Mouse (Mus musculus) stomach, embryonic 16.5 days (tissue): Measurements from ENCODE around the gene 4930558K02Rik. TPM values are rescaled to one million over a fixed set of nuclear protein-coding genes. Genes with fewer than 3 reads are reported as not detected.
A peak's percentile ranks its signal among the peaks of the same experiment; 100 is the strongest.

Experiments used
- ATAC-seq: fragments of 200-750 bp; cut with Nextera tagmentation; 2 replicates; pipeline ENCODE4 v1.8.0; 2017; ENCODE audit warnings: moderate number of reproducible peaks, moderate TSS enrichment; ENCODE audit not compliant: insufficient read depth, low FRiP score
- H3K27ac ChIP-seq: fragments of 300-500 bp; sonication (generic); 2 replicates; pipeline ENCODE4 v1.5.1; 2014; ENCODE audit warnings: low read length
- H3K27me3 ChIP-seq: fragments of 300-500 bp; sonication (generic); 2 replicates; pipeline ENCODE4 v1.6.1; 2014; ENCODE audit warnings: low read length, control low read depth, mixed read lengths; ENCODE audit not compliant: control insufficient read depth, insufficient read depth
- H3K36me3 ChIP-seq: fragments of 300-500 bp; sonication (generic); 2 replicates; pipeline ENCODE4 v1.6.1; 2014; ENCODE audit warnings: low read length; ENCODE audit not compliant: control insufficient read depth, insufficient read depth
- H3K4me1 ChIP-seq: fragments of 300-500 bp; sonication (generic); 2 replicates; pipeline ENCODE4 v1.6.1; 2014; ENCODE audit warnings: low read length, control low read depth, mixed read lengths; ENCODE audit not compliant: control insufficient read depth, insufficient read depth
- H3K4me2 ChIP-seq: fragments of 300-500 bp; sonication (generic); 2 replicates; pipeline ENCODE4 v1.6.1; 2014; ENCODE audit warnings: low read depth, low read length, mixed read lengths
- H3K4me3 ChIP-seq: fragments of 300-500 bp; sonication (generic); replicated peaks from 2 replicates; pipeline ENCODE4 v1.5.1; 2014; ENCODE audit warnings: mild to moderate bottlenecking, low read length
- H3K9ac ChIP-seq: fragments of 300-500 bp; sonication (generic); 2 replicates; pipeline ENCODE4 v1.6.1; 2014; ENCODE audit warnings: low read length
- H3K9me3 ChIP-seq: fragments of 300-500 bp; sonication (generic); replicated peaks from 2 replicates; pipeline ENCODE4 v1.6.1; 2016; ENCODE audit warnings: low read length, control low read depth; ENCODE audit not compliant: control insufficient read depth
- WGBS: fragments of 180-500 bp; shearing (Covaris S2); extraction: QIAGEN DNeasy Blood & Tissue Kit; methylation state at CpG from one replicate; pipeline ENCODE4 v1.1.7; 2014; 5-methylcytosine and 5-hydroxymethylcytosine counted together
- polyA plus RNA-seq: library from polyadenylated mRNA; unstranded; fragments of >200 nt; fragmentation: Nextera tagmentation; extraction: Ambion mirVana; gene quantifications from 2 replicates; pipeline ENCODE4 v1.2.1, GENCODE M21; 2015

4930558K02Rik gene
- polyA plus RNA-seq, 1 experiment from 2014 or later = not detected

- Histone ChIP-seq H3K4me1 (peaks cover 6% of the 10 kb centered on the region; the same call in 1 of the 2 replicates), H3K27me3 (no peaks in the 10 kb centered on the region), H3K36me3 (no peaks in the 10 kb centered on the region), H3K9ac (no peak overlapping the region), H3K27ac (no peak overlapping the region), H3K4me2 (no peak overlapping the region), H3K4me3 (no peak overlapping the region), H3K9me3 (no peaks in the 10 kb centered on the region)
- ATAC-seq = no peak
- WGBS = 74% methylated on average over 9 of the region's 9 CpGs
Observed at GRCm38 (mm10) chr1:161980626-161981298, 1.3 kb upstream of the 4930558K02Rik start.

DNA sequence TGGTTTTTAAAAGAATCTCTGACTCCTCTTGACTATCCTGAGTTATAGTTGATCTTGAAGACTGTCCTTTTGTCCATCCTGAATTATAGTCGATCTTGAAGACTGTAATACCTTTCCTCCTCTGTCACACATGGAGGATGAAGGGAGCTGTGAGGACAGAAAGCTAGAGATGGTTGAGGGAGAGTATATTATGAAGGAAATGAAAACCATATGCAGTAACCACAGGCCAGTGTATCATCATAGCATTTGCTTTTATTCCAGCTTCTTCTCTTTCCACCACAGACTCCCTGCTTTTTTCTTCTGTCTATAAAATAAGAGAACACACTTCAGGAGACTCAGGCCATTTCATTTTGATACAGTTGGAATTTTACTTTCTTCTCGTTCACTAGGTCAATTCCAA lies 610 bp upstream of the 4930558K02Rik start:
- no peak overlapping the region for H3K4me2 ChIP-seq
- no peak overlapping the region for H3K4me3 ChIP-seq
- H3K36me3 ChIP-seq = no peaks in the 10 kb centered on the region
- no peaks in the 10 kb centered on the region for H3K27me3 ChIP-seq
- 82% methylated on average over 2 of the region's 2 CpGs for WGBS
- no peaks in the 10 kb centered on the region for H3K9me3 ChIP-seq
- no peak overlapping the region for H3K27ac ChIP-seq
- ATAC-seq = no peak
- H3K4me1 ChIP-seq = peaks cover 7% of the 10 kb centered on the region; the same call in 1 of the 2 replicates
- H3K9ac ChIP-seq = no peak overlapping the region

GRCm38 (mm10) chr1:161978173-161978700 lies 1.2 kb downstream of the 4930558K02Rik start:
- peaks cover 15% of the 10 kb centered on the region; the same call in 1 of the 2 replicates for H3K4me1 ChIP-seq
- H3K4me2 ChIP-seq = no peak overlapping the region
- H3K4me3 ChIP-seq = no peak overlapping the region
- H3K27me3 ChIP-seq = no peaks in the 10 kb centered on the region
- no peaks in the 10 kb centered on the region for H3K36me3 ChIP-seq
- 87% methylated on average over 5 of the region's 5 CpGs for WGBS
- no peak for ATAC-seq
- H3K9ac ChIP-seq = no peak overlapping the region
- no peaks in the 10 kb centered on the region for H3K9me3 ChIP-seq
- no peak overlapping the region for H3K27ac ChIP-seq

GRCm38 (mm10) chr1:161977331-161977730 lies 2.1 kb downstream of the 4930558K02Rik start:
- 73% methylated on average over 4 of the region's 4 CpGs for WGBS
- Histone ChIP-seq H3K36me3 (no peaks in the 10 kb centered on the region), H3K4me1 (peaks cover 15% of the 10 kb centered on the region; the same call in 1 of the 2 replicates), H3K4me2 (no peak overlapping the region), H3K4me3 (no peak overlapping the region), H3K27ac (no peak overlapping the region), H3K9me3 (no peaks in the 10 kb centered on the region), H3K27me3 (no peaks in the 10 kb centered on the region), H3K9ac (peak overlapping the region; percentile 16; the same call in 1 of the 2 replicates)
- no peak for ATAC-seq

DNA sequence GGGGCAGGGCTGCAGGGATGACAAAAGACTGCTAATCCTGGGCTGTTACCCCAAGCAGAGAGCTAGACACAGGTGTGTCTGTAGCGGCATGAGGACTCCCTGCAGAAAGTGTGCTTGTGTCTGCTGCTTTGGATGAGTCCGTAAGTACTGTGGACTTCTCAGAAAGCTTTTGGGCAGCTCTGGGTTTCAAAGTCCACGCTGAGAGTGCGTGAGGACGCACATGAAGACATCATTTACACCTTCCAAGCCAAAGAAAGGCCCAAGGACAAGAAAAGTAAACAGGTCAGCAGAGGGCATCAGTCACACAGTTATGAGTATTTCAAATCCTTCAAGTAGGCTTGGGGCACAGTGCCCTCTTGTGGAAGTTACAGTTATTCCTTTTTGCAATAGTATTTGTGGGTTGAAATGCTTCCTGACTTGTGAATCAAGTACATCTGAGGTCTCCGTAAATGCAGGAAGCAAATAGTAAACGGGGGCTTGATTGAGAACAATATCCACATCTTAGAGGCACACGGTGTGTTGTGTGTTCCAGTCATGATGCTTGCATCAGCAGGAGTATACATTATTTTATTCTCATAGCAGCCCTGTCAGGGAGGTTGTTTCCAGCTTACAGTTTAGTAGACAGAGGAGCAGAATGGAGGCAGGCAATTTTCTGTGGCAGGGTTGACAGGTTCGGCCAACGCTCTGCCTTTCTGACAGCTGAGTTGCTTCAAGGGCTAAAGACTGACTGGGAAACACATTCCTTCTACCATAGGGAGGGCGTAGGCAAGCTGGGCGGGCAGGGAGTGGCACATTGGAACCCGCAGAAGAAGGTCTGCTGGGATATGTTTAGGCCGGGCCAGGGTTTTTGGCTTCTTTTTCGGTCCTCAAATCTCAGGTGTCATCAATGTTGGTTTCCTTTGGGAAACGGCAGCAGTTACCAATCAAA lies 2.9 kb downstream of the 4930558K02Rik start:
- Histone ChIP-seq H3K36me3 (no peaks in the 10 kb centered on the region), H3K27me3 (no peaks in the 10 kb centered on the region), H3K4me2 (no peak overlapping the region; the same call in 1 of the 2 replicates), H3K4me1 (peaks cover 15% of the 10 kb centered on the region; the same call in 1 of the 2 replicates), H3K4me3 (no peak overlapping the region), H3K27ac (peak overlapping the region; percentile 28; the same call in 1 of the 2 replicates), H3K9me3 (no peaks in the 10 kb centered on the region), H3K9ac (no peak overlapping the region)
- WGBS = 36% methylated on average over 16 of the region's 16 CpGs
- ATAC-seq = peak; percentile 51

DNA sequence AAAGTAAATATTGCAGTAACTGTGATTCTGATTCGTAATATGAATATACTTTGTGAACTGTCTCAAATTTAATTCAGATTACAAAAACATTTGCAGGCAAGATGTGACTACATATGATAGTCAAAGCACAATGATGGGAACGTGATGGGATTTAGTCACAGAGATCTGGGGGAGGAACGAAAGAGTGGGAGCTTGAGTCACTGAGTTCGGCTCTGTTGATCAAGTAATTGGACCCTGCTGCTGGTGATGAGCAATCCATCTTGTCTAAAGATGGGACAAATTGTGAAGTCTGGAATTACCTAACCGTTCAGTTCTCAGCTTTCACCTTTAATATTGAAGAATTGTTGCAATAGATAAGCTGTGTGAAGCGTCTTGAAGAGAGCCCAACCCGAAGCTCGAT lies 7.2 kb downstream of the 4930558K02Rik start:
- Histone ChIP-seq H3K4me2 (no peak overlapping the region), H3K4me3 (no peak overlapping the region), H3K27me3 (no peaks in the 10 kb centered on the region), H3K9ac (no peak overlapping the region), H3K27ac (no peak overlapping the region), H3K4me1 (peaks cover 25% of the 10 kb centered on the region; the same call in 1 of the 2 replicates), H3K36me3 (no peaks in the 10 kb centered on the region), H3K9me3 (no peaks in the 10 kb centered on the region)
- no peak for ATAC-seq
- WGBS = 81% methylated on average over 8 of the region's 8 CpGs

GRCm38 (mm10) chr1:161970874-161971273 lies 8.6 kb downstream of the 4930558K02Rik start:
- no peak for ATAC-seq
- no peaks in the 10 kb centered on the region for H3K27me3 ChIP-seq
- 96% methylated on average over 9 of the region's 9 CpGs for WGBS
- H3K9me3 ChIP-seq = no peaks in the 10 kb centered on the region
- H3K4me3 ChIP-seq = no peak overlapping the region
- no peaks in the 10 kb centered on the region for H3K36me3 ChIP-seq
- no peak overlapping the region for H3K9ac ChIP-seq
- H3K27ac ChIP-seq = no peak overlapping the region
- no peak overlapping the region for H3K4me2 ChIP-seq
- H3K4me1 ChIP-seq = peaks cover 20% of the 10 kb centered on the region; the same call in 1 of the 2 replicates

DNA sequence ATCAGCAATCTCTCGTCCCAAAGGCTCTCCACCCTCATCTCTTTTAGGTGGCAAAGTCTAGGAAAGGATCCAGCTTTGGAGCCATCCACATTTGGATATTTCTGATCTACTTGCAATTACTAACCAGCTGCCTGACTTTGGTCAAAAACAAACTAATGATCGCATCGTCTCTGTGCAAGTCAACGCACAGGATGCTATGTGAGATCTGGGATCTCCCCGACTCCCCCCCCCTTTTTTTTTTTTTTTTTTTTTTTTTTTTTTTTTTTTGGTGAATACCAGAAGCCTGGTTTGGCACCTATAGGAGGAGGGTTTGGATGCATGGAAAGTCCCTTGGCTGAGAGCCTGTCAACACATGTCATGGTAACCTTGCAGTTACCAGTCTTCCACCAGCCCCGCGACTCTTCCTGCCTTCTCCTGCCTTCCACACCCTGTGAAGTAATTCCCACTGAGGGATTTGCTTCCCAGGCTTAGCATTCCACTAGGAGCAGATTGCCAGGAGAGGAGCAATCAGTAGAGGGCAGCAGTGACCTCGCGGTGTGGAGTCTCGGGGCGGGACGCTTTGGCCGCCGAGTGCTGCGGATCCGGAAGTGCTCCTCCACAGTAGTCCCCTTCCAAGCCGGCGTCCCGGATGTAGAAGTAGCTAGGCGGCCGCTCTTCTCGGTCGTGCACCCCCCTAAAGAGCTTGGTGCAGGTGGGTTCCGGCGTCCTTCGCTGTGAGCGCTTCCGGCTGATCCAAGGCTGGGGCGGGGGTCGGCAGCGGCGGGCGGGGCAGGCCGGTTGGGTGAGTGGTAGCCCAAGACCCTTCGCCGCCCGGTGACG lies 10.6 kb downstream of the 4930558K02Rik start, which contains the start of gene Pigc:
Pigc (plus strand) TSS at position 598 of the 819 bp plus-strand sequence.
- no peaks in the 10 kb centered on the region for H3K36me3 ChIP-seq
- peak within 1 kb of the TSS; percentile 91 for H3K9ac ChIP-seq
- ATAC-seq = peak; percentile 98
- peak within 1 kb of the TSS; percentile 81 for H3K4me3 ChIP-seq
- no peaks in the 10 kb centered on the region for H3K9me3 ChIP-seq
- H3K4me1 ChIP-seq = peaks cover 12% of the 10 kb centered on the region; the same call in 1 of the 2 replicates
- peak within 1 kb of the TSS; percentile 85 for H3K27ac ChIP-seq
- H3K27me3 ChIP-seq = no peaks in the 10 kb centered on the region
- 2% methylated on average over 38 of the region's 38 CpGs for WGBS
- H3K4me2 ChIP-seq = peak within 1 kb of the TSS; percentile 78
